Mouse (Mus musculus) stomach, postnatal 0 days (tissue): ENCODE measurements around the gene Klhl22. TPM values are rescaled to one million over a fixed set of nuclear protein-coding genes. Genes with fewer than 3 reads are reported as not detected.

Source experiments
- ATAC-seq: fragments of 200-750 bp; cut with Nextera tagmentation; 2 replicates; pipeline ENCODE4 v1.8.0; 2017; ENCODE audit not compliant: low FRiP score, low TSS enrichment
- DNase-seq: peaks from one replicate; pipeline ENCODE4 v3.0.0-alpha.2; 2016; ENCODE audit warnings: low spot score
- H3K27ac ChIP-seq: fragments of 300-500 bp; sonication (generic); replicated peaks from 2 replicates; pipeline ENCODE4 v1.5.1; 2014; ENCODE audit warnings: mild to moderate bottlenecking, control low read depth
- H3K27me3 ChIP-seq: fragments of 300-500 bp; sonication (generic); 2 replicates; pipeline ENCODE4 v1.6.1; 2014; ENCODE audit warnings: low read length; ENCODE audit not compliant: control insufficient read depth, insufficient read depth
- H3K36me3 ChIP-seq: fragments of 300-500 bp; sonication (generic); 2 replicates; pipeline ENCODE4 v1.6.1; 2014; ENCODE audit warnings: low read length, mixed read lengths; ENCODE audit not compliant: control insufficient read depth, insufficient read depth
- H3K4me1 ChIP-seq: fragments of 300-500 bp; sonication (generic); replicated peaks from 2 replicates; pipeline ENCODE4 v1.6.1; 2014; ENCODE audit warnings: antibody characterized with exemption; ENCODE audit not compliant: control insufficient read depth, insufficient read depth
- H3K4me2 ChIP-seq: fragments of 300-500 bp; sonication (generic); replicated peaks from 2 replicates; pipeline ENCODE4 v1.6.1; 2014; ENCODE audit warnings: low read depth, mild to moderate bottlenecking, control low read depth, moderate library complexity
- H3K4me3 ChIP-seq: fragments of 300-500 bp; sonication (generic); 2 replicates; pipeline ENCODE4 v1.5.1; 2014; ENCODE audit warnings: low read depth, low read length, control low read depth
- H3K9ac ChIP-seq: fragments of 300-500 bp; sonication (generic); 2 replicates; pipeline ENCODE4 v1.6.1; 2014; ENCODE audit warnings: mild to moderate bottlenecking, low read length, control low read depth, mixed read lengths
- H3K9me3 ChIP-seq: fragments of 300-500 bp; sonication (generic); 2 replicates; pipeline ENCODE4 v1.6.1; 2016; ENCODE audit warnings: low read length; ENCODE audit not compliant: control insufficient read depth
- CTCF ChIP-seq: IDR thresholded peaks from 2 replicates; pipeline ENCODE4 v1.5.1; 2016; ENCODE audit warnings: antibody characterized with exemption, low read depth, mild to moderate bottlenecking, moderate library complexity
- EP300 ChIP-seq: optimal IDR thresholded peaks from 2 replicates; pipeline ENCODE3; 2016; ENCODE audit warnings: antibody characterized with exemption
- WGBS: fragments of 180-500 bp; shearing (Covaris S2); extraction: QIAGEN DNeasy Blood & Tissue Kit; methylation state at CpG from one replicate; pipeline ENCODE4 v1.1.7; 2014; 5-methylcytosine and 5-hydroxymethylcytosine counted together
- polyA plus RNA-seq: library from polyadenylated mRNA; unstranded; fragments of >200 nt; fragmentation: Nextera tagmentation; extraction: Ambion mirVana; gene quantifications from 2 replicates; pipeline ENCODE4 v1.2.1, GENCODE M21; 2015

Klhl22 gene
- polyA plus RNA-seq, 1 experiment from 2014 or later: 32.0 TPM

DNA sequence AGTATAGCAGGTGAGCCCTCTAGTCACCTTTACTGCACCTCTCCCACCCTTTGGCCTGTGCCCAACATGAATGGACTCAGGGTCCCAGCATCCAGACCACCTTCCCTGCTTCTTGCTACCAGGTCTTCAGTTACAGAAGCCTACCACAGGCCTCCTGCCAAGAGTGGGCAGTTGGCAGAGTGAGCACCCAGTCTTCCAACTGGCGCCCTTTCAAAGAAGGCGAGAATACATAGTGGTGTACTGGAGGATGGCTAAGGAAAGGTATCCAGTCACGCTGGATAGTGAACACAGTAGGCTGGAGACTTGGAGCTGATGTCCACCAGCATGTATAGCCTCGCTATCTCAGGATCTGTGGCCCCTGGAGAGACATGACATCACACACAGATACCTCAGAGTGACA, 34.6 kb downstream of the Klhl22 start:
- 79% methylated on average over 4 of the region's 4 CpGs for WGBS
- no peaks in the 10 kb centered on the region for H3K9me3 ChIP-seq
- TF ChIP-seq EP300 (no peak), CTCF (no peak)
- peaks cover 6% of the 10 kb centered on the region; the same call in 1 of the 2 replicates for H3K36me3 ChIP-seq
- no peak overlapping the region for H3K9ac ChIP-seq
- ATAC-seq (no peak), DNase-seq (no peak)
- no peak overlapping the region for H3K27ac ChIP-seq
- peaks cover 3% of the 10 kb centered on the region; the same call in 1 of the 2 replicates for H3K27me3 ChIP-seq
- peaks cover 2% of the 10 kb centered on the region; the same call in 1 of the 2 replicates for H3K4me1 ChIP-seq
- H3K4me2 ChIP-seq: no peak overlapping the region
- no peak overlapping the region for H3K4me3 ChIP-seq

DNA sequence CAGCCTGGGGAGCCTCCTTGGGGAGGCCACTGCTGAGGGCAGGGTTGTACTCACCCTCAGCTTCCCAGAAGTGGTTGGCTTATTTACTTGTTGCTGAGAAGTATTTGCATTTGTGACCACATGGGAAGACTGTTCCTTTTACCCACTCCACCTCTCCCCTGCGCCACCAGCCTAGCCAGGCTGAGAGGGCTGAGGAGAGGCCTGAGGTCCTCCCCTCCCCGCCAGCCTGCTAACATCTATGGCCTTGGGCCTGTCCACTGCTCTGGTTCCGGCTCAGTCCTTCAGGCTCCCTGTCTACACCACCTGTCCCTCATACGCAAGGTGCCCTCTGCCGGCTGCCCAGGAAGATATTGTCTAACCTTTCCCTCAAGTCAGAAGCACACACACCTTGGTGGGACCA, 36.2 kb downstream of the Klhl22 start:
- 67% methylated on average over 5 of the region's 5 CpGs for WGBS
- H3K9me3 ChIP-seq: no peaks in the 10 kb centered on the region
- peaks cover 3% of the 10 kb centered on the region; the same call in 1 of the 2 replicates for H3K27me3 ChIP-seq
- H3K36me3 ChIP-seq: no peaks in the 10 kb centered on the region; the same call in 1 of the 2 replicates
- TF ChIP-seq CTCF (peak; percentile 53), EP300 (no peak)
- H3K4me1 ChIP-seq: peaks cover 2% of the 10 kb centered on the region; the same call in 1 of the 2 replicates
- no peak overlapping the region for H3K4me3 ChIP-seq
- ATAC-seq (peak; percentile 70), DNase-seq (peak; percentile 71)
- no peak overlapping the region; the same call in 1 of the 2 replicates for H3K9ac ChIP-seq
- peak overlapping the region; percentile 49; the same call in 1 of the 2 replicates for H3K27ac ChIP-seq
- no peak overlapping the region for H3K4me2 ChIP-seq

DNA sequence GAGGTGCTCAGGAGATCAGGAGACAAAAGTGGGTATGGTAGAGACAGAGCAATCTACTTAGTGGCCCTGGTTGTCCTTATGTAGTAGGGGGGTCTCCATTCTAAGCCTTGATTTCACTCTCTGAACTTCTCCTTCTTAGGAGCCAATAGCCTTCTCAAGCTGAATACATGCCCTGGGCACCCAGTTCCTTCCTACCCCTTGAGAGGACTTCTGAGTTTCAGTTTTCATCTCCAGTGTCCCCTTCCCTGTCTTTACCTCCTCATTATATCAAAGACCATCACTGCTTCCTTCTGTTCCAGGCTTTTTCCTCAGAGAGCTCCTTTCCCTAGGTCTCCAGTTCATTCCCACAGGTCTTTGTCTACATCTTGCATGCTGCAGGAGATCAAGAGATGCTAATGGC, 37.1 kb downstream of the Klhl22 start:
- TF ChIP-seq CTCF (no peak), EP300 (no peak)
- Histone ChIP-seq H3K4me2 (peak overlapping the region; percentile 69), H3K9ac (peak overlapping the region; percentile 83; the same call in 1 of the 2 replicates), H3K27me3 (peaks cover 3% of the 10 kb centered on the region; the same call in 1 of the 2 replicates), H3K9me3 (no peaks in the 10 kb centered on the region), H3K4me1 (peaks cover 2% of the 10 kb centered on the region; the same call in 1 of the 2 replicates), H3K27ac (peak overlapping the region; percentile 94), H3K4me3 (peak overlapping the region; percentile 70), H3K36me3 (no peaks in the 10 kb centered on the region; the same call in 1 of the 2 replicates)
- ATAC-seq (no peak), DNase-seq (no peak)

DNA sequence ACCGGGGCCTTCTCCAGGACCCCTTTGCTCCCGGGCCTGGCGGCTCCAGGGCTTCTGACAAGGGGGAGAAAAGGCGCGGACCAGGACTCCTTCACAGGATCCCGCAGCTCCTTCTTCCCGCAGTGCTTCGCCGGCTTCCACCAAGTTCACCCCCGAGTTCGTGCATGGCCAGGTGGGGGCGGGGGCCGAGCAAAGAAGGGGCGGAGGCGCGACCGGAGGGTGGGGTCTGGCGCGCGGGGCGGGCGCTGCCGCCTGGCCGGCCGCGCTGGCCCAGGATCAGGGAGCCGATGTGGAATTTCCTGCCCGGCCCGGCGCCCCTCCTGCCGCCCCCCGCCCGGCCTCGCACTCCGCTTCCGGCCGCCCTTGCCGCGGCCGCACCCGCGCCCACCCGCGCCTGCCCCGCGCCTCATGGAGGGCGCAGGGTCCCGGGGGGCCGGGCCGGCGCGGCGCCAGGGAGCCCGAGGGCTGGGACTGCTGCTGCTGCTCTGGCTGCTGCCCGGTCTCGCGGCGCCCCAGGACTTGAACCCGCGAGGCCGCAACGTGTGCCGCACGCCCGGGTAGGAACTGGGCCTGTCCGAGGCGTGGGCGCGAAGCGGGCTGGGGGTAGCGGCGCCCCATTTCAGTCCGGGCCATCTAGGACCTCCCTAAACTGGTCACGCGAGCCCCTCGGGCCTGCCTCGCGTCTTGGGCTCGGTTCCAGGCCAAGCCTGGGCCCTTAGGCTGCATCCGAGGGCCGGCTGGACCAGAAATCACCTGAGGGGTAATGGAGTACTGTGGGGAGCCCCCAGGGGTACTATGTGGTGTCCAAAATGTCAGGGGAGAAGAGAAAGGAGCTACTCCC, 37.8 kb downstream of the Klhl22 start, which contains the start of gene Scarf2:
Scarf2 (plus strand) TSS at position 312 of the 841 bp plus-strand sequence.
- peak; percentile 53; the same call in 1 of the 2 replicates for ATAC-seq
- Histone ChIP-seq H3K4me1 (peaks cover 2% of the 10 kb centered on the region; the same call in 1 of the 2 replicates), H3K9me3 (no peaks in the 10 kb centered on the region), H3K4me2 (peak within 1 kb of the TSS; percentile 69), H3K36me3 (no peaks in the 10 kb centered on the region; the same call in 1 of the 2 replicates), H3K27me3 (peaks cover 3% of the 10 kb centered on the region; the same call in 1 of the 2 replicates), H3K4me3 (peak within 1 kb of the TSS; percentile 70), H3K9ac (peak within 1 kb of the TSS; percentile 83), H3K27ac (peak within 1 kb of the TSS; percentile 94)
- TF ChIP-seq EP300 (no peak), CTCF (no peak)
- DNase-seq: peak; percentile 74
- WGBS: 2% methylated on average over 62 of the region's 81 CpGs

DNA sequence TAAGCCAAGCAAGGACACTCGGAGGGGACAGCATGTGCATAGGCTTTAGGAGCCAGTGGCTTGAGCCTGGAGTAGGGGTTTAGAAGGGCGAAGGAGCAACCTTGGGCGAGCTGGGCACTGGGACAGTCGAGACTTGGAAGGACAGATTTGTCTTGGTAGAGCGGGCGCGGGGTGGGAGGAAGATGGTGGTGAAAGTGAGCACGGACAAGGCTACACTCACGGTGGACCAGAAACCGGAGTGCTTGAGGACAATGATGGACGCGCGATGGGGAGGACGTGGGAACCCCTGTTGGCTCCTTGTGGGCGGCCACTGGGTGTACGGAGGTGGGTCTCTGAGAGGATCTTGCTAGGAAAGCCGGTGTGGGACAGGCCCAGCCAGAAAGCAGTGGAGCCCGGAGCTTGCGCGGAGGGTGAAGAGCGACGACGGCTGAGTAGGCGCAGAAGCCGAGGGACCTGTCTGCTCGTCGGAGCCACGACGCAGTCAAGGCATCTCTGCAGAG, 38.4 kb downstream of the Klhl22 start:
- Histone ChIP-seq H3K9ac (peak overlapping the region; percentile 83), H3K27ac (peak overlapping the region; percentile 94), H3K36me3 (no peaks in the 10 kb centered on the region; the same call in 1 of the 2 replicates), H3K9me3 (no peaks in the 10 kb centered on the region), H3K4me2 (peak overlapping the region; percentile 69), H3K4me1 (peaks cover 7% of the 10 kb centered on the region; the same call in 1 of the 2 replicates), H3K4me3 (peak overlapping the region; percentile 70), H3K27me3 (peaks cover 3% of the 10 kb centered on the region; the same call in 1 of the 2 replicates)
- DNase-seq (no peak), ATAC-seq (0 out of 2 replicates have a peak, but pooled peaks have one; percentile 0)
- no peak for TF ChIP-seq EP300
- TF ChIP-seq CTCF: no peak
- 5% methylated on average over 29 of the region's 29 CpGs for WGBS
